Mouse (Mus musculus) bone marrow macrophage, adult 2 months (primary cell): ENCODE data around the gene Chrm3.

Source experiments
- CTCF ChIP-seq: IDR thresholded peaks from 2 replicates; pipeline ENCODE4 v1.5.1; 2012; ENCODE audit warnings: low read depth, mild to moderate bottlenecking, low read length, moderate library complexity
- POLR2A ChIP-seq: IDR thresholded peaks from 2 replicates; pipeline ENCODE4 v1.6.1; 2012; ENCODE audit warnings: mild to moderate bottlenecking, low read depth, low read length, borderline replicate concordance

GRCm38 (mm10) chr13:9929978-9930377, 430.7 kb downstream of the Chrm3 start:
- TF ChIP-seq CTCF, result no peak
- no peak for TF ChIP-seq POLR2A
